Mouse (Mus musculus) hindbrain, embryonic 16.5 days (tissue): ENCODE measurements at regions not wholly inside any gene's neighbourhood (a gene's known extent, or its start where the extent isn't known, plus 50 kb on each side); places are given as distances from the start of the nearest gene placed in this dataset.

Experiments
- ATAC-seq: fragments of 200-750 bp; cut with Nextera tagmentation; 2 replicates; pipeline ENCODE4 v1.8.0; 2017; ENCODE audit warnings: moderate TSS enrichment, moderate library complexity
- H3K27ac ChIP-seq: fragments of 300-500 bp; sonication (generic); 2 replicates; pipeline ENCODE4 v1.5.1; 2014; ENCODE audit warnings: low read depth, mild to moderate bottlenecking, control low read depth, low read length, moderate library complexity
- H3K27me3 ChIP-seq: fragments of 300-500 bp; sonication (generic); replicated peaks from 2 replicates; pipeline ENCODE4 v1.6.1; 2014; ENCODE audit warnings: low read length; ENCODE audit not compliant: control insufficient read depth, insufficient read depth
- H3K36me3 ChIP-seq: fragments of 300-500 bp; sonication (generic); 2 replicates; pipeline ENCODE4 v1.6.1; 2014; ENCODE audit warnings: mild to moderate bottlenecking, low read length, moderate library complexity, mixed read lengths; ENCODE audit not compliant: control insufficient read depth, insufficient read depth
- H3K4me1 ChIP-seq: fragments of 300-500 bp; sonication (generic); 2 replicates; pipeline ENCODE4 v1.6.1; 2014; ENCODE audit warnings: low read depth, low read length; ENCODE audit not compliant: control insufficient read depth, insufficient read depth
- H3K4me2 ChIP-seq: fragments of 300-500 bp; sonication (generic); 2 replicates; pipeline ENCODE4 v1.6.1; 2014; ENCODE audit warnings: mild to moderate bottlenecking, low read length, control low read depth, moderate library complexity
- H3K4me3 ChIP-seq: fragments of 300-500 bp; sonication (generic); 2 replicates; pipeline ENCODE4 v1.5.1; 2014; ENCODE audit warnings: mild to moderate bottlenecking, low read length, control low read depth, moderate library complexity
- H3K9ac ChIP-seq: fragments of 300-500 bp; sonication (generic); 2 replicates; pipeline ENCODE4 v1.6.1; 2014; ENCODE audit warnings: low read depth, mild to moderate bottlenecking, control low read depth, low read length, moderate library complexity
- H3K9me3 ChIP-seq: fragments of 300-500 bp; sonication (generic); 2 replicates; pipeline ENCODE4 v1.6.1; 2014; ENCODE audit warnings: mild to moderate bottlenecking, low read length, moderate library complexity; ENCODE audit not compliant: control insufficient read depth
- WGBS: fragments of 180-500 bp; shearing (Covaris S2); extraction: QIAGEN DNeasy Blood & Tissue Kit; methylation state at CpG from one replicate; pipeline ENCODE4 v1.1.7; 2014; 5-methylcytosine and 5-hydroxymethylcytosine counted together

DNA sequence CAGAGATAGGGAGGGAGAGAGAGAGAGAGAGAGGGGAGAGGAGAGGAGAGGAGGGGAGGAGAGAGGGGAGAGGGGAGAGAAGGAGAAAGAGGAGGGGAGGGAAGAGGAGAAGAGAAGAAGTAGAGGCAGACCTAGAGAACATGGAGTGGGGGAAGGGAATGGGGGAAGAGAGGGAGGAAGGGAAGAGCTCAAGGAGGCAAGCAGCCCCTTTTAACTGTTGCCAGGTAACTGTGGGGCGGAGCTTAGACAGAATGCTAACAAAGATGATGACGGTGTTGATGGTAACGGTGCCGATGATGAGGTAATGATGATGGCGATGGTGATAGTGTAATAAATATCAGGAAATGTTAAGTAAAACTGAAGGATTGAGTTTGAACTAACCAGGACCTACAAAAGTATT lies 90.7 kb downstream of the Barhl2 start:
- Histone ChIP-seq H3K4me1 (peaks cover 3% of the 10 kb centered on the region; the same call in 1 of the 2 replicates), H3K4me2 (no peak overlapping the region), H3K4me3 (no peak overlapping the region), H3K9me3 (no peaks in the 10 kb centered on the region), H3K27ac (no peak overlapping the region), H3K36me3 (no peaks in the 10 kb centered on the region), H3K27me3 (no peaks in the 10 kb centered on the region; the same call in 1 of the 2 replicates), H3K9ac (no peak overlapping the region)
- 59% methylated on average over 5 of the region's 5 CpGs for WGBS
- ATAC-seq, result no peak

GRCm38 (mm10) chr5:106366006-106366405 lies 92.0 kb downstream of the Barhl2 start:
- H3K27me3 ChIP-seq, result no peaks in the 10 kb centered on the region; the same call in 1 of the 2 replicates

DNA sequence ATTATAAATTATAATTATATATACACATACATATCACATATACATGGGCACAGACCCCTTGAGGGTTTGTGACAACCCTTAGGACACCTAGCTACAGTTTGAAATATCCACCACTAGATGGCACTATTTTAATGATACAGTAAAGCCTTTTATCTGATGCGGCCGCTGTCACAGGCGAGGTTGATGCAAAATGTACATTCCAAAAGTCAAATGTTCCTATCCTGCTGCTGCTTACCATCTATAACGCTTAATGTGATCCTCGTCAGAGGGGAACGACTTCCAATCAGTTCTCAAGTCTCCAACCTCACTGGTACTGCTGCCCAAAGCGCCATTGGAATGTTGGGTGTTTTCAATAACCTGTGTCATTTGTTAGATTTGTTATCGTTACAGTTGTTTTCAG lies 92.9 kb downstream of the Barhl2 start:
- H3K27me3 ChIP-seq, result no peaks in the 10 kb centered on the region; the same call in 1 of the 2 replicates
- H3K4me3 ChIP-seq, result no peak overlapping the region
- no peak overlapping the region for H3K27ac ChIP-seq
- H3K4me2 ChIP-seq, result no peak overlapping the region
- 0 out of 2 replicates have a peak, but pooled peaks cover 3% of the 10 kb centered on the region for H3K9me3 ChIP-seq
- 48% methylated on average over 8 of the region's 8 CpGs for WGBS
- no peak overlapping the region for H3K9ac ChIP-seq
- ATAC-seq, result no peak
- peaks cover 3% of the 10 kb centered on the region; the same call in 1 of the 2 replicates for H3K4me1 ChIP-seq
- H3K36me3 ChIP-seq, result no peaks in the 10 kb centered on the region

More at GRCm38 (mm10) chr5:106366006-106366405, 92.0 kb downstream of the Barhl2 start:
- H3K4me3 ChIP-seq, result no peak overlapping the region
- 0 out of 2 replicates have a peak, but pooled peaks have one; percentile 20 for ATAC-seq
- no peaks in the 10 kb centered on the region for H3K36me3 ChIP-seq
- WGBS, result 79% methylated on average over 7 of the region's 7 CpGs
- H3K9me3 ChIP-seq, result 0 out of 2 replicates have a peak, but pooled peaks cover under 1% of the 10 kb centered on the region
- no peak overlapping the region for H3K27ac ChIP-seq
- no peak overlapping the region for H3K9ac ChIP-seq
- H3K4me2 ChIP-seq, result no peak overlapping the region
- H3K4me1 ChIP-seq, result peaks cover 3% of the 10 kb centered on the region; the same call in 1 of the 2 replicates

DNA sequence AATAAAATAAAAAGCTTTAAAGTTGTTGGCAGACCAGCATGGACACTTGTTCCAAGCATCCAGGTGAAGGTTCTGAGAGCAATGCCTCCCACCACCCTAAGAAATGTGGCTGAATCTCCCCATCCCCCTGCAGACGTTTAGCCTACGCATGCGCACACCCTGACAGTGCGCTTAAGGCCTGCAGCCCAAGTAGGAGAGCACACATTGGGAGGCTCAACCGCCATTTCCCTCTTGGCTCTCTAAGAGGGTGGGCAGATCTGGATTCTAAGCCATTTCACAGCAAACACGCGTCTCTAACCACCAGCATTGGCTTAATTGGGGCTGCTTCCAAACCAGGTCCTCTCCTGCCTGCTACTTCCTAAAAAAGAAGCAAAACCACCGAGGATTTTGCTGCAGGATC lies 106.6 kb downstream of the Barhl2 start:
- Histone ChIP-seq H3K36me3 (no peaks in the 10 kb centered on the region), H3K27ac (no peak overlapping the region), H3K9me3 (no peaks in the 10 kb centered on the region), H3K27me3 (no peaks in the 10 kb centered on the region), H3K4me3 (no peak overlapping the region), H3K4me1 (no peaks in the 10 kb centered on the region; the same call in 1 of the 2 replicates), H3K9ac (no peak overlapping the region), H3K4me2 (no peak overlapping the region)
- no peak for ATAC-seq
- 88% methylated on average over 8 of the region's 8 CpGs for WGBS

GRCm38 (mm10) chr5:106349851-106350515 lies 108.0 kb downstream of the Barhl2 start:
- Histone ChIP-seq H3K9me3 (no peaks in the 10 kb centered on the region), H3K27me3 (no peaks in the 10 kb centered on the region), H3K4me3 (no peak overlapping the region), H3K4me2 (no peak overlapping the region), H3K27ac (no peak overlapping the region), H3K4me1 (no peaks in the 10 kb centered on the region; the same call in 1 of the 2 replicates), H3K9ac (no peak overlapping the region), H3K36me3 (no peaks in the 10 kb centered on the region)
- 43% methylated on average over 10 of the region's 10 CpGs for WGBS
- ATAC-seq, result no peak; the same call in 1 of the 2 replicates

- ATAC-seq, result no peak
- Histone ChIP-seq H3K4me2 (no peak overlapping the region; the same call in 1 of the 2 replicates), H3K27ac (no peak overlapping the region), H3K4me3 (no peak overlapping the region), H3K27me3 (no peaks in the 10 kb centered on the region; the same call in 1 of the 2 replicates), H3K9me3 (no peaks in the 10 kb centered on the region), H3K36me3 (no peaks in the 10 kb centered on the region), H3K9ac (no peak overlapping the region), H3K4me1 (no peaks in the 10 kb centered on the region)
- WGBS, result 8% methylated on average over 8 of the region's 8 CpGs
These were observed 113.7 kb downstream of the Barhl2 start for GRCm38 (mm10) chr5:106344308-106344707.

DNA sequence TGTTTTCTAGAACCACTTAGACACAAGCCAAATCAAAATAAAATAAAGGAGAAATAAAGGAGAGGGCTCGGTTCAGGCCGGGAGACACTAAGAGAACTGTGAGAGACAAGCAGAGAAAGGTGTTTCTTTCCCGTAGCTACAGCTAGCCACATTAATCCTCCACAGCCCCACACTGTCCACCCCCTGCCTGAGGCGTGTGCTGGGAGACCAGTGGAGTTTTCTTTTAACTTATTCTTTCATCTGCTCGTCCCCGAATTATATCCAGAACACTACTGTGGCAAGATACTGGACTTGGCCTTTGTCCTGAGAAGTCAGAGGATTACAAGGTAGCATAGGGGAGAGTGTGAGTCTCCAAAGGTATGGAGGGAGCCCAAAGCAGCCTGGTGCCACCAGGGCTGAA lies 114.4 kb downstream of the Barhl2 start:
- WGBS, result 43% methylated on average over 6 of the region's 6 CpGs
- no peak overlapping the region for H3K9ac ChIP-seq
- ATAC-seq, result no peak

DNA sequence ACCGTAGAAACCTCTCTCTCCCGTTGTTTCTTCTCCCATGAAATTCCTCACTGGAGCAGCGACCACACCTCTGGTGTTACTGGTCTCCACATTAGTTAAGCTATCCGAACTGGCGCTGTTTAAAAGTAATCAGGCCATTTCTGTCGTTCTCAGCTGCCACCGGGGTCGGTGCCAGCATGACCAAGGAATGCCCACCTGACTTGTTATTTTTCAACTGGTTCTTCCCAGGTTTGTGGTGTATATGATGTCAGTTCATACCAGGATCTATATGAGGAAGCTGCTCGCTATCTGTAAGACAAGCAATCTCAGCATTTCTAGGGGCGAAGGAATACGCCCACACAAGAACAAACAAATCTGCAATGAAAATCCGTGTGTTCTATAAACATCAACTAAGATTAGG lies 116.6 kb downstream of the Barhl2 start:
- no peaks in the 10 kb centered on the region for H3K36me3 ChIP-seq
- ATAC-seq, result no peak
- 80% methylated on average over 12 of the region's 12 CpGs for WGBS

More for the DNA sequence above, 114.4 kb downstream of the Barhl2 start:
- no peaks in the 10 kb centered on the region for H3K4me1 ChIP-seq
- no peak overlapping the region for H3K4me2 ChIP-seq
- H3K36me3 ChIP-seq, result no peaks in the 10 kb centered on the region
- no peaks in the 10 kb centered on the region; the same call in 1 of the 2 replicates for H3K27me3 ChIP-seq
- H3K9me3 ChIP-seq, result no peaks in the 10 kb centered on the region
- no peak overlapping the region for H3K27ac ChIP-seq
- no peak overlapping the region for H3K4me3 ChIP-seq

DNA sequence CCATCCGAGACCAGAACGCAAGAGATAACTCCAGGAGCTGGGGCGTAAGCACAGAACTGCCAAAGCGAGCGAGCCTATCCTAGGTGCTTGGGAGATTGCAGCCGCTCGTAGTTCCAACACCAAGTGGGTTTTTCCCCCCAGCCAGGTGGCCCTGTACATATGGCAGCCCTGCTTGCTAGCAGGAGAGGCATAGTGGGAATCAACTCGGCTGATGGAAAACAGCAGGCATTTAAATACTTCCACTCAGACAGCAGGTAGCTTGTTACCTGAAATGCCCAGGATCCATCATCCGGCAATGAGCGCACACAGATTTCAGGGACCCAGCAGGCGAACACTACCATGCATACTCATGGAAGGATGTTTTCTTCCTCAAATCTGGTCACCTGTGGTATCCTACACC lies 122.3 kb downstream of the Barhl2 start:
- Histone ChIP-seq H3K4me2 (no peak overlapping the region), H3K4me1 (no peaks in the 10 kb centered on the region), H3K36me3 (no peaks in the 10 kb centered on the region), H3K27me3 (no peaks in the 10 kb centered on the region), H3K9ac (no peak overlapping the region), H3K4me3 (no peak overlapping the region), H3K9me3 (no peaks in the 10 kb centered on the region), H3K27ac (no peak overlapping the region)
- ATAC-seq, result no peak
- 86% methylated on average over 11 of the region's 11 CpGs for WGBS

More for the DNA sequence above, 116.6 kb downstream of the Barhl2 start:
- Histone ChIP-seq H3K27ac (no peak overlapping the region), H3K9ac (no peak overlapping the region), H3K9me3 (no peaks in the 10 kb centered on the region), H3K4me2 (no peak overlapping the region), H3K4me3 (no peak overlapping the region), H3K4me1 (no peaks in the 10 kb centered on the region), H3K27me3 (no peaks in the 10 kb centered on the region; the same call in 1 of the 2 replicates)
